Mouse (Mus musculus) liver, embryonic 14.5 days (tissue): ENCODE measurements at regions not wholly inside any gene's neighbourhood (a gene's known extent, or its start where the extent isn't known, plus 50 kb on each side); places are given as distances from the start of the nearest gene placed in this dataset.

Experiments used
- CTCF ChIP-seq: IDR thresholded peaks from 2 replicates; pipeline ENCODE4 v1.5.1; 2016; ENCODE audit warnings: antibody characterized with exemption, low read depth, control low read depth
- EP300 ChIP-seq: IDR thresholded peaks from 2 replicates; pipeline ENCODE4 v1.6.1; 2016; ENCODE audit warnings: antibody characterized with exemption, low read depth

DNA sequence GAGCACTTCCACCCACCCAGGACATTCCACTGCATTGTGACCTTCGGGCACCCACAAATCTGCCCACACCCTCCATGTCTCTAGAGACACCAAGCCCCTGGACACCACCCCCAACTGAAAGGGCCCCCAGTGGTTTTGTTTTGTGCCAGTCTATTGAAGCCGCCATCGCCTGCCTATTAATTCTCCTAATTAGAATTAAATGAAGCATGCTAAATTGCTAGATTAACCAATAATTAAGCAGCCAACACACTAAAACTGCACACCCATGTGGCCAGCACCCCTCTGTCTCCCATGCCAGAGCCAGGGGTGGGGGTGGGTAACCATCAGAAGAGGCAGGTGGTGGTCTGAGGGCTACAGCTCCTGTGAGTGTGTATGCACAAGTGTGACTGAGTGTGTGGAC is 86.8 kb downstream of the Fam53a start:
- TF ChIP-seq CTCF (no peak), EP300 (no peak)
